Mouse (Mus musculus): ENCODE measurements around the gene Gm17174. TPM values are rescaled to one million over a fixed set of nuclear protein-coding genes. Genes with fewer than 3 reads are reported as not detected.
"Not testable (repeated sequence)": the region's sequence is repeated elsewhere in the genome, so short reads cannot be mapped to it uniquely, and the experiment has no call there.

The Gm17174 gene
- not detected in 2 replicates for polyA plus RNA-seq (2014; fragmentation: Nextera tagmentation; extraction: Ambion mirVana)

GRCm38 (mm10) chr14:51592039-51592438 is at the start of gene Gm17174:
TSS of gene Gm17174 (minus strand) at chr14:51592139.
- not testable (repeated sequence) for H3K27me3 ChIP-seq (replicated peaks; ENCODE audit: control insufficient read depth, insufficient read depth, low read length); H3K27ac ChIP-seq (ENCODE audit: low read depth, low read length); DNase-seq (ENCODE audit: low spot score); H3K4me2 ChIP-seq (ENCODE audit: low read length); H3K4me3 ChIP-seq (ENCODE audit: low read depth, low read length); H3K4me1 ChIP-seq (ENCODE audit: control insufficient read depth, insufficient read depth, low read length); H3K36me3 ChIP-seq (ENCODE audit: control insufficient read depth, insufficient read depth, low read length); H3K9ac ChIP-seq (ENCODE audit: low read length); ATAC-seq; H3K9me3 ChIP-seq (replicated peaks; ENCODE audit: control insufficient read depth, low read length)
- 92% methylated on average over 4 of the region's 4 CpGs for WGBS

GRCm38 (mm10) chr14:51635566-51635965 is 43.6 kb upstream of the Gm17174 start, which contains the start of gene Gm4181:
TSS of gene Gm4181 (minus strand) at chr14:51635666.
- 88% methylated on average over 1 of the region's 1 CpGs for WGBS
- H3K27me3 ChIP-seq (replicated peaks; ENCODE audit: control insufficient read depth, insufficient read depth, low read length); H3K4me2 ChIP-seq (ENCODE audit: low read length): not testable (repeated sequence)

GRCm38 (mm10) chr14:51632426-51632825 is 40.5 kb upstream of the Gm17174 start:
- 96% methylated on average over 1 of the region's 1 CpGs for WGBS
- not testable (repeated sequence) for H3K9ac ChIP-seq (ENCODE audit: low read length); H3K27ac ChIP-seq (ENCODE audit: low read depth, low read length); H3K4me1 ChIP-seq (ENCODE audit: control insufficient read depth, insufficient read depth, low read length); H3K36me3 ChIP-seq (ENCODE audit: control insufficient read depth, insufficient read depth, low read length); H3K9me3 ChIP-seq (replicated peaks; ENCODE audit: control insufficient read depth, low read length); ATAC-seq; DNase-seq (ENCODE audit: low spot score); H3K27me3 ChIP-seq (replicated peaks; ENCODE audit: control insufficient read depth, insufficient read depth, low read length); H3K4me3 ChIP-seq (ENCODE audit: low read depth, low read length); H3K4me2 ChIP-seq (ENCODE audit: low read length)

More at GRCm38 (mm10) chr14:51635566-51635965, 43.6 kb upstream of the Gm17174 start, which contains the start of gene Gm4181:
- DNase-seq (ENCODE audit: low spot score); H3K9me3 ChIP-seq (replicated peaks; ENCODE audit: control insufficient read depth, low read length); H3K4me1 ChIP-seq (ENCODE audit: control insufficient read depth, insufficient read depth, low read length); H3K9ac ChIP-seq (ENCODE audit: low read length); H3K27ac ChIP-seq (ENCODE audit: low read depth, low read length); H3K4me3 ChIP-seq (ENCODE audit: low read depth, low read length); H3K36me3 ChIP-seq (ENCODE audit: control insufficient read depth, insufficient read depth, low read length); ATAC-seq: not testable (repeated sequence)

GRCm38 (mm10) chr14:51611210-51611609 is 19.3 kb upstream of the Gm17174 start, which contains the start of gene Gm17078:
TSS of gene Gm17078 (minus strand) at chr14:51611310.
- H3K9ac ChIP-seq (ENCODE audit: low read length): no peak within 1 kb of the TSS
- no peaks in the 10 kb centered on the region for H3K27me3 ChIP-seq (replicated peaks; ENCODE audit: control insufficient read depth, insufficient read depth, low read length)
- DNase-seq (ENCODE audit: low spot score) (no peak), ATAC-seq (no peak)
- no peak within 1 kb of the TSS for H3K4me3 ChIP-seq (ENCODE audit: low read depth, low read length)
- no peaks in the 10 kb centered on the region for H3K36me3 ChIP-seq (ENCODE audit: control insufficient read depth, insufficient read depth, low read length)
- 82% methylated on average over 1 of the region's 1 CpGs for whole genome bisulfite sequencing
- H3K9me3 ChIP-seq (replicated peaks; ENCODE audit: control insufficient read depth, low read length): no peaks in the 10 kb centered on the region
- H3K27ac ChIP-seq (ENCODE audit: low read depth, low read length): no peak within 1 kb of the TSS
- no peak within 1 kb of the TSS for H3K4me2 ChIP-seq (ENCODE audit: low read length)
- H3K4me1 ChIP-seq (ENCODE audit: control insufficient read depth, insufficient read depth, low read length): no peaks in the 10 kb centered on the region

- H3K4me2 ChIP-seq (ENCODE audit: low read length); ATAC-seq; DNase-seq (ENCODE audit: low spot score); H3K4me3 ChIP-seq (ENCODE audit: low read depth, low read length); H3K9me3 ChIP-seq (replicated peaks; ENCODE audit: control insufficient read depth, low read length); H3K36me3 ChIP-seq (ENCODE audit: control insufficient read depth, insufficient read depth, low read length); H3K4me1 ChIP-seq (ENCODE audit: control insufficient read depth, insufficient read depth, low read length); H3K9ac ChIP-seq (ENCODE audit: low read length); H3K27ac ChIP-seq (ENCODE audit: low read depth, low read length); H3K27me3 ChIP-seq (replicated peaks; ENCODE audit: control insufficient read depth, insufficient read depth, low read length): not testable (repeated sequence)
- 88% methylated on average over 2 of the region's 2 CpGs for WGBS
Observed at GRCm38 (mm10) chr14:51573963-51574362, 18.0 kb downstream of the Gm17174 start, which contains the start of gene Gm17175. TSS of gene Gm17175 (minus strand) at chr14:51574063.

GRCm38 (mm10) chr14:51552490-51552889 is 39.4 kb downstream of the Gm17174 start, which contains the start of gene Gm5622:
TSS of gene Gm5622 (plus strand) at chr14:51552790.
- H3K36me3 ChIP-seq (ENCODE audit: control insufficient read depth, insufficient read depth, low read length): no peaks in the 10 kb centered on the region
- DNase-seq (ENCODE audit: low spot score) (no peak), ATAC-seq (no peak)

More at GRCm38 (mm10) chr14:51552490-51552889, 39.4 kb downstream of the Gm17174 start, which contains the start of gene Gm5622:
- Histone ChIP-seq H3K4me2 (ENCODE audit: low read length) (no peak within 1 kb of the TSS), H3K27me3 (replicated peaks; ENCODE audit: control insufficient read depth, insufficient read depth, low read length) (no peaks in the 10 kb centered on the region), H3K9ac (ENCODE audit: low read length) (no peak within 1 kb of the TSS), H3K4me3 (ENCODE audit: low read depth, low read length) (no peak within 1 kb of the TSS), H3K9me3 (replicated peaks; ENCODE audit: control insufficient read depth, low read length) (no peaks in the 10 kb centered on the region), H3K27ac (ENCODE audit: low read depth, low read length) (no peak within 1 kb of the TSS), H3K4me1 (ENCODE audit: control insufficient read depth, insufficient read depth, low read length) (no peaks in the 10 kb centered on the region)
- WGBS: 93% methylated on average over 4 of the region's 4 CpGs

Other genes with a start within 250 kb of the Gm17174 start
- gene Gm7247, start 230.4 kb downstream of the Gm17174 start, polyA plus RNA-seq (2014; fragmentation: Nextera tagmentation; extraction: Ambion mirVana): not detected in 2 replicates
- gene Vmn2r88, start 181.3 kb downstream of the Gm17174 start, polyA plus RNA-seq (2014; fragmentation: Nextera tagmentation; extraction: Ambion mirVana): not detected in 2 replicates
- gene Vmn2r89, start 140.3 kb downstream of the Gm17174 start, polyA plus RNA-seq (2014; fragmentation: Nextera tagmentation; extraction: Ambion mirVana): not detected in 2 replicates
- gene Gm5622, start 39.3 kb downstream of the Gm17174 start, polyA plus RNA-seq (2014; fragmentation: Nextera tagmentation; extraction: Ambion mirVana): not detected in 2 replicates
- not detected in 2 replicates for gene Gm17175, start 18.1 kb downstream of the Gm17174 start, polyA plus RNA-seq (2014; fragmentation: Nextera tagmentation; extraction: Ambion mirVana)
- not detected in 2 replicates for gene Gm17078, start 19.2 kb upstream of the Gm17174 start, polyA plus RNA-seq (2014; fragmentation: Nextera tagmentation; extraction: Ambion mirVana)
- not detected in 2 replicates for gene Gm4181, start 43.5 kb upstream of the Gm17174 start, polyA plus RNA-seq (2014; fragmentation: Nextera tagmentation; extraction: Ambion mirVana)
- gene Gm17079, start 103.3 kb upstream of the Gm17174 start, polyA plus RNA-seq (2014; fragmentation: Nextera tagmentation; extraction: Ambion mirVana): not detected in 2 replicates
- not detected in 2 replicates for gene Gm5800, start 125.0 kb upstream of the Gm17174 start, polyA plus RNA-seq (2014; fragmentation: Nextera tagmentation; extraction: Ambion mirVana)
- not detected in 2 replicates for gene Ang4, start 181.5 kb upstream of the Gm17174 start, polyA plus RNA-seq (2014; fragmentation: Nextera tagmentation; extraction: Ambion mirVana)
- not detected in 2 replicates for gene AY358078, start 207.9 kb upstream of the Gm17174 start, polyA plus RNA-seq (2014; fragmentation: Nextera tagmentation; extraction: Ambion mirVana)